Comparison of ENCODE assay signal across 17 mouse cellular contexts in the genomic region with DNA sequence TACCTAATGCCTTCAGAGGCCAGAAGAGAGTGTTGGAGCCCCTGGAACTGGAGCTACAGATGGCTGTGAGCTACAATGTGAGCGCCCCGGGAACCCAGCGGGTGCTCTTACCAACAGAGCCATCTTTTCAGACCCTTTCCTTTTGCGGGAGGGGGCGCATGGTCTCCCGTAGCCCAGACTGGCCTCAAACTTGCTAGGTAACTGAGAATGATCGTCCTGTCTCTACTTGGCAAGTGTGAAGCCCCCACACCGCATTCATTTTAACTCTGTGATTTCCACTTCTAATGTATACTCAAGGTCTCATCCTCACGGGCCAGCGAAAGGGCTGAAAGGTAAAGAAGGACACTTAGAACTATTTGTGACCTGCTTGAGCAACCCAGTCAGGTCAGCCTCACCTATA. TPM values are rescaled to one million over a fixed set of nuclear protein-coding genes. Genes with fewer than 3 reads are reported as not detected.
A peak's percentile ranks its signal among the peaks of the same experiment; 100 is the strongest.
DNase-seq lines count a peak whose midpoint lies in the region; ATAC-seq and TF ChIP-seq lines count a peak whose summit lies in the region.
"Had no signal": no experiment of that assay in that cellular context is flagged by ENCODE, and none has a peak within 500 bp of the region (broad histone marks: within the 10 kb centered on the region; RNA-seq: fewer than 3 reads in every experiment).

No protein-coding gene starts in this region.

- no peak for DNase-seq in lung, postnatal 0 days (ENCODE audit: low spot score)
- no peak for DNase-seq in lung, postnatal 25 days (ENCODE audit: low spot score)
- DNase-seq in left cerebral cortex, postnatal 4 days, result no peak
- no peak for DNase-seq in thymus, postnatal 0 days (ENCODE audit: low spot score)

- no peak overlapping the region for H3K4me3 ChIP-seq in heart, embryonic 14.5 days (ENCODE audit: control insufficient read depth in 1 of 2, insufficient read depth in 1 of 2, low read depth in 1 of 2, low read length in 2 of 2)
- H3K4me3 ChIP-seq in heart, embryonic 12.5 days, result no peak overlapping the region
- H3K4me3 ChIP-seq in lung, postnatal 0 days (ENCODE audit: low read depth, low read length), result no peak overlapping the region
- peak overlapping the region; percentile 65; the same call in 1 of the 2 replicates for H3K4me3 ChIP-seq in liver, embryonic 12.5 days
- H3K4me3 ChIP-seq: neural tube, embryonic 12.5 days had no signal

- no peaks in the 10 kb centered on the region for H3K27me3 ChIP-seq in heart, embryonic 14.5 days (ENCODE audit: control insufficient read depth, insufficient read depth, low read length)
- H3K27me3 ChIP-seq in heart, embryonic 12.5 days (replicated peaks), result 0 out of 2 replicates have a peak, but pooled peaks cover 6% of the 10 kb centered on the region
- no peaks in the 10 kb centered on the region for H3K27me3 ChIP-seq in lung, postnatal 0 days (replicated peaks; ENCODE audit: insufficient read depth, low read length)
- H3K27me3 ChIP-seq in liver, embryonic 12.5 days (replicated peaks), result peaks cover 13% of the 10 kb centered on the region
- H3K27me3 ChIP-seq: neural tube, embryonic 12.5 days had no signal

- no peak overlapping the region for H3K27ac ChIP-seq in heart, embryonic 14.5 days (replicated peaks in 1 of 2; ENCODE audit: control insufficient read depth in 1 of 2, insufficient read depth in 1 of 2, low read depth in 2 of 2, low read length in 2 of 2)
- H3K27ac ChIP-seq in heart, embryonic 12.5 days (ENCODE audit: poor library complexity, severe bottlenecking), result no peak overlapping the region
- no peak overlapping the region for H3K27ac ChIP-seq in lung, postnatal 0 days (ENCODE audit: low read length)
- no peak overlapping the region for H3K27ac ChIP-seq in liver, embryonic 12.5 days
- H3K27ac ChIP-seq: limb, embryonic 12.5 days; macrophage; midbrain, embryonic 13.5 days; neural tube, embryonic 12.5 days had no signal

- H3K36me3 ChIP-seq in heart, embryonic 14.5 days (ENCODE audit: control insufficient read depth, insufficient read depth, low read length), result peaks cover 15% of the 10 kb centered on the region
- H3K36me3 ChIP-seq in heart, embryonic 12.5 days, result peaks cover 28% of the 10 kb centered on the region
- peaks cover 13% of the 10 kb centered on the region; the same call in 1 of the 2 replicates for H3K36me3 ChIP-seq in lung, postnatal 0 days (ENCODE audit: insufficient read depth, low read length)
- peaks cover 18% of the 10 kb centered on the region for H3K36me3 ChIP-seq in liver, embryonic 12.5 days

- TF ChIP-seq EP300 in lung, postnatal 0 days (IDR thresholded peaks at IDR 0.05), result no peak

- H3K4me1 ChIP-seq in heart, embryonic 14.5 days (ENCODE audit: control insufficient read depth in 2 of 2, insufficient read depth in 2 of 2, low read length in 2 of 2), result no peaks in the 10 kb centered on the region
- H3K4me1 ChIP-seq in heart, embryonic 12.5 days (replicated peaks), result peaks cover 5% of the 10 kb centered on the region; the same call in 1 of the 2 replicates
- no peaks in the 10 kb centered on the region; the same call in 1 of the 2 replicates for H3K4me1 ChIP-seq in lung, postnatal 0 days (ENCODE audit: insufficient read depth, low read depth, low read length)
- peaks cover 22% of the 10 kb centered on the region for H3K4me1 ChIP-seq in liver, embryonic 12.5 days

- no peak for TF ChIP-seq CTCF in lung, postnatal 0 days (IDR thresholded peaks at IDR 0.05)

- H3K9ac ChIP-seq in heart, embryonic 14.5 days (ENCODE audit: low read length), result no peak overlapping the region
- H3K9ac ChIP-seq in heart, embryonic 12.5 days, result no peak overlapping the region
- no peak overlapping the region for H3K9ac ChIP-seq in lung, postnatal 0 days (replicated peaks; ENCODE audit: low read depth)
- H3K9ac ChIP-seq in liver, embryonic 12.5 days, result no peak overlapping the region
- H3K9ac ChIP-seq: limb, embryonic 12.5 days; midbrain, embryonic 13.5 days; neural tube, embryonic 12.5 days had no signal

- peak overlapping the region; percentile 81; the same call in 1 of the 2 replicates for H3K4me2 ChIP-seq in heart, embryonic 14.5 days (ENCODE audit: low read length)
- H3K4me2 ChIP-seq in heart, embryonic 12.5 days, result no peak overlapping the region; the same call in 1 of the 2 replicates
- 0 out of 2 replicates have a peak overlapping the region, but pooled peaks have one; percentile 91 for H3K4me2 ChIP-seq in lung, postnatal 0 days (replicated peaks; ENCODE audit: low read depth, low read length)
- peak overlapping the region; percentile 95 for H3K4me2 ChIP-seq in liver, embryonic 12.5 days

- intact Hi-C loops in left cerebral cortex, postnatal 4 days (cut with DNase I), result no loop called here

- ATAC-seq in heart, embryonic 14.5 days (ENCODE audit: insufficient number of reproducible peaks, insufficient read depth, low FRiP score, low read depth), result no peak
- no peak for ATAC-seq in heart, embryonic 12.5 days (ENCODE audit: insufficient number of reproducible peaks, low FRiP score)
- ATAC-seq in lung, postnatal 0 days, result no peak
- 0 out of 2 replicates have a peak, but pooled peaks have one; percentile 11 for ATAC-seq in liver, embryonic 12.5 days
- ATAC-seq: midbrain, embryonic 13.5 days had no signal

- WGBS in heart, embryonic 14.5 days, result 61% methylated on average over 10 of the region's 10 CpGs
- 61% methylated on average over 10 of the region's 10 CpGs for WGBS in heart, embryonic 12.5 days
- 52% methylated on average over 10 of the region's 10 CpGs for WGBS in lung, postnatal 0 days
- 59% methylated on average over 10 of the region's 10 CpGs for WGBS in liver, embryonic 12.5 days (ENCODE audit: insufficient replicate concordance)

- H3K9me3 ChIP-seq in heart, embryonic 14.5 days (ENCODE audit: control insufficient read depth, low read length), result 0 out of 2 replicates have a peak, but pooled peaks cover 4% of the 10 kb centered on the region
- peaks cover 8% of the 10 kb centered on the region for H3K9me3 ChIP-seq in heart, embryonic 12.5 days (replicated peaks)
- no peaks in the 10 kb centered on the region for H3K9me3 ChIP-seq in lung, postnatal 0 days (ENCODE audit: low read length)
- H3K9me3 ChIP-seq in liver, embryonic 12.5 days (replicated peaks), result 0 out of 2 replicates have a peak, but pooled peaks cover 14% of the 10 kb centered on the region

RNA-seq across cellular contexts. Expression of gene Sec31b, which starts 1.3 kb away (rescaled TPM):
- 1.1 and 1.6 TPM in 2 replicates for polyA plus RNA-seq in heart, embryonic 14.5 days (2014; fragmentation: Nextera tagmentation; extraction: Ambion mirVana)
- polyA plus RNA-seq in heart, embryonic 12.5 days (2016; fragmentation: Nextera tagmentation; extraction: Ambion mirVana), result 1.5 and 2.1 TPM in 2 replicates
- polyA plus RNA-seq in lung, postnatal 0 days (2015; fragmentation: Nextera tagmentation; extraction: Ambion mirVana), result 0.42 and 0.46 TPM in 2 replicates
- 0.36 and 0.38 TPM in 2 replicates for polyA plus RNA-seq in liver, embryonic 12.5 days (2016; fragmentation: Nextera tagmentation; extraction: Ambion mirVana)
- under 1 TPM in 1 of 2 experiments, not detected in 1; 0.28 TPM for total RNA-seq in left cerebral cortex, postnatal 4 days (2021)
- polyA plus RNA-seq in thymus, postnatal 0 days (2015; fragmentation: Nextera tagmentation; extraction: Ambion mirVana), result 0.81 and 0.82 TPM in 2 replicates

RNA-seq across cellular contexts. Expression of gene Gm20538, which starts 8.3 kb away (rescaled TPM):
- not detected in 2 replicates for polyA plus RNA-seq in heart, embryonic 14.5 days (2014; fragmentation: Nextera tagmentation; extraction: Ambion mirVana)
- polyA plus RNA-seq in heart, embryonic 12.5 days (2016; fragmentation: Nextera tagmentation; extraction: Ambion mirVana), result not detected in 2 replicates
- 0.86 TPM in 1 of 2 replicates, not detected in the other for polyA plus RNA-seq in lung, postnatal 0 days (2015; fragmentation: Nextera tagmentation; extraction: Ambion mirVana)
- polyA plus RNA-seq in liver, embryonic 12.5 days (2016; fragmentation: Nextera tagmentation; extraction: Ambion mirVana), result not detected in 2 replicates
- not detected for total RNA-seq in left cerebral cortex, postnatal 4 days (2021)
- not detected in 2 replicates for polyA plus RNA-seq in thymus, postnatal 0 days (2015; fragmentation: Nextera tagmentation; extraction: Ambion mirVana)
- total RNA-seq: adrenal gland, postnatal 10 days; granulocyte monocyte progenitor cell, adult 5-6 weeks; MEL had no signal
- polyA plus RNA-seq: intestine, embryonic 14.5 days; large intestine, adult 2 months; limb, embryonic 12.5 days; macrophage; midbrain, embryonic 13.5 days; neural tube, embryonic 12.5 days; testis, adult 2 months had no signal

RNA-seq across cellular contexts. Expression of gene Ndufb8, which starts 10.9 kb away (rescaled TPM):
- 1,268 TPM in 2 replicates for polyA plus RNA-seq in heart, embryonic 14.5 days (2014; fragmentation: Nextera tagmentation; extraction: Ambion mirVana)
- polyA plus RNA-seq in heart, embryonic 12.5 days (2016; fragmentation: Nextera tagmentation; extraction: Ambion mirVana), result 824 and 832 TPM in 2 replicates
- polyA plus RNA-seq in lung, postnatal 0 days (2015; fragmentation: Nextera tagmentation; extraction: Ambion mirVana), result 348 and 406 TPM in 2 replicates
- polyA plus RNA-seq in liver, embryonic 12.5 days (2016; fragmentation: Nextera tagmentation; extraction: Ambion mirVana), result 381 and 395 TPM in 2 replicates
- total RNA-seq in left cerebral cortex, postnatal 4 days (2021), result 100 to 1,000 TPM; 294 to 322 TPM
- 489 and 499 TPM in 2 replicates for polyA plus RNA-seq in thymus, postnatal 0 days (2015; fragmentation: Nextera tagmentation; extraction: Ambion mirVana)

RNA-seq across cellular contexts. Expression of gene Hif1an, which starts 18.3 kb away (rescaled TPM):
- polyA plus RNA-seq in heart, embryonic 14.5 days (2014; fragmentation: Nextera tagmentation; extraction: Ambion mirVana), result 21.0 and 21.9 TPM in 2 replicates
- 40.8 TPM in 2 replicates for polyA plus RNA-seq in heart, embryonic 12.5 days (2016; fragmentation: Nextera tagmentation; extraction: Ambion mirVana)
- polyA plus RNA-seq in lung, postnatal 0 days (2015; fragmentation: Nextera tagmentation; extraction: Ambion mirVana), result 21.7 and 23.8 TPM in 2 replicates
- 18.0 and 18.3 TPM in 2 replicates for polyA plus RNA-seq in liver, embryonic 12.5 days (2016; fragmentation: Nextera tagmentation; extraction: Ambion mirVana)
- 10 to 100 TPM; 33.3 to 37.9 TPM for total RNA-seq in left cerebral cortex, postnatal 4 days (2021)
- 17.8 and 25.8 TPM in 2 replicates for polyA plus RNA-seq in thymus, postnatal 0 days (2015; fragmentation: Nextera tagmentation; extraction: Ambion mirVana)

RNA-seq across cellular contexts. Expression of gene Wnt8b, which starts 51.1 kb away (rescaled TPM):
- polyA plus RNA-seq in heart, embryonic 14.5 days (2014; fragmentation: Nextera tagmentation; extraction: Ambion mirVana), result not detected in 2 replicates
- polyA plus RNA-seq in heart, embryonic 12.5 days (2016; fragmentation: Nextera tagmentation; extraction: Ambion mirVana), result not detected in 2 replicates
- polyA plus RNA-seq in lung, postnatal 0 days (2015; fragmentation: Nextera tagmentation; extraction: Ambion mirVana), result not detected in 2 replicates
- not detected in 2 replicates for polyA plus RNA-seq in liver, embryonic 12.5 days (2016; fragmentation: Nextera tagmentation; extraction: Ambion mirVana)
- under 1 TPM in 1 of 2 experiments, not detected in 1; 0.14 TPM for total RNA-seq in left cerebral cortex, postnatal 4 days (2021)
- 4.3 and 4.5 TPM in 2 replicates for polyA plus RNA-seq in thymus, postnatal 0 days (2015; fragmentation: Nextera tagmentation; extraction: Ambion mirVana)
- total RNA-seq: granulocyte monocyte progenitor cell, adult 5-6 weeks; MEL had no signal
- polyA plus RNA-seq: intestine, embryonic 14.5 days; limb, embryonic 12.5 days; macrophage had no signal
